Mouse (Mus musculus) small intestine, adult 10 weeks (tissue): Measurements from ENCODE around the gene Wnt10b. TPM values are rescaled to one million over a fixed set of nuclear protein-coding genes. Genes with fewer than 3 reads are reported as not detected.

Source experiments
- polyA plus RNA-seq: library from polyadenylated mRNA; stranded (reverse); fragments of 350-450 nt; fragmentation: Illumina TruSeq; extraction: RNeasy Lipid Tissue Mini Kit (QIAGEN cat#74804); gene quantifications from one replicate; pipeline ENCODE4 v1.2.3, GENCODE M21; 2014; ENCODE audit warnings: low replicate concordance

The Wnt10b gene
- polyA plus RNA-seq = not detected

GRCm38 (mm10) chr15:98777762-98778161, at the start of gene Wnt10b:
TSS of gene Wnt10b (minus strand) at chr15:98778150.

DNA sequence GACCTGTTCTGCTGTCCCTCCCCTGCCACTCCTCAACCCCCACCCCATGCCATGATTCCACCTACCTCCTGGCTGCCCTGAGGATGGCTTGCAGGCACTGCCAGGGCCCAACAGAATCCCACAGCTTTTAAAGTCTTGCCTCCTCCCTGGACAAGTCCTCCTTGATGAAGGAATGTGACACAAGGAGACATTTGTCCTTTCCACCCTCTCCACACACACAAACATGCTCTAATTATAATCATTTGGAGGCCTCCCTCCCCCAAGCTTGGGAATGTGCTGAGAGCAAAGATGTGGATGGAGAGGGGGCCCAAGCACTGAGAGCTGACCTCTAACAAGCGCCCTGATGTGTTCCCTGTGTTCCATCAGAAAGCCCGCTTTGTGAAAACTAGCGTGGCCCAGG, 31.4 kb upstream of the Wnt10b start, which contains the start of gene Ddn:
TSS of gene Ddn (minus strand) at position 101 of the 400 bp plus-strand sequence.

GRCm38 (mm10) chr15:98789661-98790535, 11.9 kb upstream of the Wnt10b start, which contains the start of gene Wnt1:
TSS of gene Wnt1 (plus strand) at chr15:98789857.

DNA sequence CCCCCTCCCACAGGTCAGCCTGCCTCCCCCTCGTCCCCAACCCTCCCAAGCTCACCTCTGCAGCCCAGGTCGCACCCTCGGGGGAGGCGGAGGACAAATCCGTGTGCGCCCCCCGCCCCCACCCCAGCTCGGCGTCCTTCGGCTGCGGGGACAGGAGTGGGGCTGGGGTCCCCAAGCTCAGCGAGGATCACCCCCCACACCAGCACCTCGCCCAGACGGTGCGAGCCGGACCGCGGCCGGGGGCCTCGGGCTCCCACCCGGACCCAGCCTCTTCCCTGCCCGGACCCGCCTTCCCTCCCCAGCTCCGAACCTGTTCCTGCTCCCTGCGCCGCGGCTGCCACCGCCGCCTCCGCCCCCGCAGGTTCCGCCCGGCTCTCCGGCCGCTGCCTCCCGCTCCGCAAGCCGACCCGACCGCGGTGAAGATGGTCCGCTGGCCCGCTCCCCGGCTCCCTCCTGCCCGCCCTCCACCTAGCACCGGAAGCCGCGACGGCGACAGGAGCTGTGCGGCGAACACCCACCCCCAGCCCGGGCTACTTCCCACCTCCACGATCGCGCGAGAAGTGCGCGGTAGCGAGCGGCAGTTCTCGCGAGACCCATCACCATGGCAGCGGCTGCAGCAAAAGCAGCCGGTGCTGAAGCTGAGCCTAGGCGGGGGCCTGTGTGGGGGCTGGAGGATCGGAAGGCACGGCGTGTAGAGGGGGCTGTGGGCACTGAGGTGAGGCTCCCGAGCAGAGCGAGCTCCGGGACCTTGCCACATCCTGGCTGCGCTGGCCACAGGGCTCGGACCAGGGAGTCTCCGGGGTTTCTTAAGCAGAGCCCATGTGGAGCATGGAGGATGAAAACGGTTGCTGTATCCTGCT, 15.1 kb downstream of the Wnt10b start, which contains the start of gene Arf3:
TSS of gene Arf3 (minus strand) at position 545 of the 860 bp plus-strand sequence.

DNA sequence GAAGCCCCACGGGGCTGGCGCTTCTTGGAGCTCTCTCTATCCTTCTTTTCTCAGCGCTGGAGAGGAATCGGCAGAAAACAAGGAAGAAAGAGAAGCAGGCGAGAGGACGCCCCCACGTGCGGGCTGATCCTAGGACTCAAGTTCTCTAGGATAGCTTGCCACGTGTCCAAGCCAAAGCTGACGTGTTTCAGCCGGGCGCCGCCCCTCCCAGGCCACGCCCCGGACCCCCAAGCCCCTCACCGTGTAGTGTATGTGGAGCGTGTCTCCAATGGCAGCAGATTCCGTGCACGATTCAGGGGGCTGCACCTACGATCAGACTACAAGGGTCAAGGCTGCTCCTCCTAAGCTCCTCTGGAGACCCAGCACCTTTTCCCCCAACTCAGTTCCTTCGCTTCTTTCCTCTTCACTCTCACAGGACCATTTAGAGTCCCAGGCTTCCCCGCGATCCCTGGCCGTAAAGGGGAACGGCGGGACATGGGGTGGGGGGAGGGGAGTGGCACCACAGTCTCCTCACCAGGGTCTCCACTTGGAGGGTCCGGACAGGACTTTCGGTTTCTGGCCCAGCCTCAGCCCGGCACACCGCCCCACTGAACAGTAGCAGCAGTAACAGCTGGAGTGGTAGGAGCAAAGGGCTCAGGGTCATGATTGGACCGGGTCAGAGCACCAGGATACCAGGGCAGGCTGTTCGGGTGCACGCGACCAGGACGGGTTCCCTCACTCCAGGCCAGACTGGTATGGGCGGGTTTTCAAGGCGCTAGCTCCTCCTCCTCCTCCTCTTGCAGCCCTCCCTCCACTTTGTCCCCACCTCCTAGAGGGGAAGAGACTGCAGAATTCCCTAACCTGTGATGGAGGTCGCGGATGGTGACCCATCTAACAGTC, 50.3 kb downstream of the Wnt10b start, which contains the start of gene Fkbp11:
TSS of gene Fkbp11 (minus strand) at position 756 of the 879 bp plus-strand sequence.

Other genes with a start within 250 kb of the Wnt10b start
- gene Kansl2, start 243.9 kb downstream of the Wnt10b start, polyA plus RNA-seq = 28.5 TPM
- 58.6 TPM for gene Ccnt1, start 207.2 kb downstream of the Wnt10b start, polyA plus RNA-seq
- not detected for gene 4930415O20Rik, start 207.1 kb downstream of the Wnt10b start, polyA plus RNA-seq
- gene Adcy6, start 168.1 kb downstream of the Wnt10b start, polyA plus RNA-seq = 3.0 TPM
- 0.22 TPM for gene Cacnb3, start 147.3 kb downstream of the Wnt10b start, polyA plus RNA-seq
- 1.6 TPM for gene Ddx23, start 115.3 kb downstream of the Wnt10b start, polyA plus RNA-seq
- gene Rnd1, start 100.7 kb downstream of the Wnt10b start, polyA plus RNA-seq = not detected
- not detected for gene Ccdc65, start 69.9 kb downstream of the Wnt10b start, polyA plus RNA-seq
- gene Fkbp11, start 50.0 kb downstream of the Wnt10b start, polyA plus RNA-seq = not detected
- 17.6 TPM for gene Arf3, start 14.9 kb downstream of the Wnt10b start, polyA plus RNA-seq
- not detected for gene Wnt1, start 11.7 kb upstream of the Wnt10b start, polyA plus RNA-seq
- not detected for gene Ddn, start 31.3 kb upstream of the Wnt10b start, polyA plus RNA-seq
- gene Prkag1, start 53.4 kb upstream of the Wnt10b start, polyA plus RNA-seq = 25.9 TPM
- gene Kmt2d, start 93.1 kb upstream of the Wnt10b start, polyA plus RNA-seq = 1.7 TPM
- 13.2 TPM for gene Rhebl1, start 116.4 kb upstream of the Wnt10b start, polyA plus RNA-seq
- not detected for gene Dhh, start 120.4 kb upstream of the Wnt10b start, polyA plus RNA-seq
- gene Lmbr1l, start 140.1 kb upstream of the Wnt10b start, polyA plus RNA-seq = 4.2 TPM
- 12.4 TPM for gene Tuba1b, start 156.4 kb upstream of the Wnt10b start, polyA plus RNA-seq
- not detected for gene Gm49450, start 175.4 kb upstream of the Wnt10b start, polyA plus RNA-seq
- 18.2 TPM for gene Tuba1a, start 175.6 kb upstream of the Wnt10b start, polyA plus RNA-seq